Mouse (Mus musculus) frontal cortex, postnatal 10 days (tissue): Measurements from ENCODE around the gene Slc52a3.

ENCODE experiments used
- DNase-seq, 2 experiments: peaks; one replicate each; pipeline ENCODE4 v3.0.0; 2022; ENCODE audit warnings: low spot score in 2 of 2, mixed read lengths in 1 of 2

The Slc52a3 gene

GRCm38 (mm10) chr2:151999669-152000290 is 3.5 kb downstream of the Slc52a3 start:
- DNase-seq, result no peak

GRCm38 (mm10) chr2:152000291-152000679 is 4.0 kb downstream of the Slc52a3 start:
- no peak for DNase-seq

GRCm38 (mm10) chr2:152000735-152001134 is 4.4 kb downstream of the Slc52a3 start:
- DNase-seq, result no peak

GRCm38 (mm10) chr2:152002529-152002928 is 6.2 kb downstream of the Slc52a3 start:
- no peak for DNase-seq

- DNase-seq, result peak in 1 of 2 experiments; percentile 43
Measured at GRCm38 (mm10) chr2:152007783-152008182, 11.5 kb downstream of the Slc52a3 start.

- no peak for DNase-seq
Measured at GRCm38 (mm10) chr2:152009061-152009779, 12.9 kb downstream of the Slc52a3 start.

GRCm38 (mm10) chr2:152010251-152010650 is 13.9 kb downstream of the Slc52a3 start:
- DNase-seq, result no peak

GRCm38 (mm10) chr2:152010661-152011060 is 14.3 kb downstream of the Slc52a3 start:
- no peak for DNase-seq

- no peak for DNase-seq
Measured at GRCm38 (mm10) chr2:152011724-152012123, 15.4 kb downstream of the Slc52a3 start.

- DNase-seq, result no peak
Measured at GRCm38 (mm10) chr2:152012222-152012621, 15.9 kb downstream of the Slc52a3 start.

GRCm38 (mm10) chr2:152012701-152013100 is 16.4 kb downstream of the Slc52a3 start:
- no peak for DNase-seq

- no peak for DNase-seq
Measured at GRCm38 (mm10) chr2:152015997-152016396, 19.7 kb downstream of the Slc52a3 start.

GRCm38 (mm10) chr2:152016666-152017065 is 20.4 kb downstream of the Slc52a3 start:
- no peak for DNase-seq

GRCm38 (mm10) chr2:152020255-152020654 is 23.9 kb downstream of the Slc52a3 start:
- peak in 1 of 2 experiments; percentile 45 for DNase-seq

GRCm38 (mm10) chr2:152022022-152022421 is 25.7 kb downstream of the Slc52a3 start:
- DNase-seq, result no peak

- no peak for DNase-seq
Measured at GRCm38 (mm10) chr2:152024883-152025422, 28.6 kb downstream of the Slc52a3 start.

- DNase-seq, result peak; percentile 41 to 83
Measured at GRCm38 (mm10) chr2:152029252-152030082, 33.2 kb downstream of the Slc52a3 start.

GRCm38 (mm10) chr2:152030986-152031385 is 34.7 kb downstream of the Slc52a3 start:
- no peak for DNase-seq

GRCm38 (mm10) chr2:152040101-152040500 is 43.8 kb downstream of the Slc52a3 start:
- no peak for DNase-seq

GRCm38 (mm10) chr2:152047116-152048002 is 51.0 kb downstream of the Slc52a3 start:
- no peak for DNase-seq
